Mouse (Mus musculus): Measurements from ENCODE around the gene Slc35b1.

DNA sequence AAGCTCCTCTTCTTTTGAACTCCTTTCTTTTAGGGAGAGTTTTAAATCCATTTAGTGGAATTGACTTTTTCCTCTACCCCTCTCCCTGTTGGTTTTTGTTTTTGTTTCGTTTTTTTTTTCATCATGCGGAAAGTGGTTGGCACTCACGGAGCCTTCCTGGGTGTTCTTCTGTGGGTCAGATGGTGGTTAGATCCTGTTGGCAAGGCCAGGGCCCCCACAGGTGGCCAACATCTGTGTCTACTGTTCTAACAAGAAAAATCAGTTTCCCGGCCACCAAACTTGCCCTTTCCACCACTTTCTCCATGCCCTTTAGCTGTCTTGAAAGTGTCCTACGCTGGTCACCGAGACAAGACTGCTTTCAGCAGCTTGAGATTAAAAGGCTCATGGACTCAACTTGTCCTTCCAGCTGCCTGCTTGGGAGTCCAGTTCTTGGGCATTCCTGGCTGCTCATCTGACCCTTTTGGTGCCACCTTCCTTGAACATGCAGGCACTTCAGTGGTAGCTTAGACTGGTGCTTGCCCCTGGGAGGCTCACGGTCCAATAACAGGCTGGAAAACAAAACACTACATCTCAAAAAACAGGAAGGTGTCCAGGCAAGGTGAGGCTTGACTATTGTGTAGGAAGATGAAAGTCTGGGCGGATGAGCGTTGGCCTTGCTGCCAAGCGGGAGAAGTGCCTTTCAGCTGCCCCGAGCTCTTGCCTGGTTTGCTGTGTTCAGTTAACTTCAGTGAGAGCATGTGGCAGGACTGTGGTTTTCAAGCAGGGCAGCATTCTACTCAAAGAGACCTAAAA is 8.4 kb downstream of the Slc35b1 start:
- TF ChIP-seq POLR2A (IDR thresholded peaks at IDR 0.05; ENCODE audit: extremely low read depth, insufficient read depth, low read length), result no peak
- no peak for TF ChIP-seq CTCF (IDR thresholded peaks at IDR 0.05; ENCODE audit: extremely low read depth, insufficient read depth, low read length)

All from cortical plate, adult 2 months (tissue).